Mouse (Mus musculus): Measurements from ENCODE around the gene Syap1. TPM values are rescaled to one million over a fixed set of nuclear protein-coding genes. Genes with fewer than 3 reads are reported as not detected.

Syap1 gene
- polyA plus RNA-seq, 1 experiment from 2014 or later, result 23.7 TPM

- Histone ChIP-seq H3K9me3 (replicated peaks) (no peaks in the 10 kb centered on the region), H3K4me3 (peak overlapping the region; percentile 55), H3K27me3 (no peaks in the 10 kb centered on the region), H3K36me3 (ENCODE audit: poor library complexity, severe bottlenecking) (no peaks in the 10 kb centered on the region), H3K4me1 (peaks cover 4% of the 10 kb centered on the region; the same call in 1 of the 2 replicates), H3K9ac (peak overlapping the region; percentile 70), H3K4me2 (peak overlapping the region; percentile 74), H3K27ac (no peak overlapping the region)
- WGBS, result 15% methylated on average over 15 of the region's 20 CpGs
- ATAC-seq, result peak; percentile 54
Measured at GRCm38 (mm10) chrX:162828783-162829182, 59.5 kb downstream of the Syap1 start.

DNA sequence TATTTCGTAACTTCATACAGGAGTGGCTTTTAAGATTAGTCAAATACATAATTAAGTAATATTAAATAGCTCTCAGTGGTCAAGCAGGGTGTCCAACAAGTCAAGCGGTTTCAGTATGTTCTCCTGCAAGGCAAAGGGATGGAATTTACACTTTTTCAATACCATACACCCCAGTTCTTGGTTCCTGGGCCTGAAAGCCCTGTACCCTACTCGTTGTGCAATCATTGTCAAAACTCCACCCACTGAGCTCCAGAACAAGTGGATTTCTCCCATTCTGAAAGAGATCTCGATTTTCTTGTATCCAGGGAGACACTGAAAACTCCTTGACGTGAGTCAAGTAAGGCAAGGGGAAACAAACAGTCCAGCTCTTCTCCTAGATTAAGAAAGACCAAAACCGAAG, 60.2 kb downstream of the Syap1 start:
- peak overlapping the region; percentile 74 for H3K4me2 ChIP-seq
- no peak overlapping the region for H3K27ac ChIP-seq
- no peaks in the 10 kb centered on the region for H3K27me3 ChIP-seq
- WGBS, result 40% methylated on average over 6 of the region's 6 CpGs
- no peaks in the 10 kb centered on the region for H3K36me3 ChIP-seq (ENCODE audit: poor library complexity, severe bottlenecking)
- ATAC-seq, result no peak
- peaks cover 4% of the 10 kb centered on the region; the same call in 1 of the 2 replicates for H3K4me1 ChIP-seq
- H3K9ac ChIP-seq, result peak overlapping the region; percentile 70; the same call in 1 of the 2 replicates
- no peaks in the 10 kb centered on the region for H3K9me3 ChIP-seq (replicated peaks)
- peak overlapping the region; percentile 55 for H3K4me3 ChIP-seq

MicroRNAs encoded within 50 kb of the gene (microRNA counts, 519-probe panel; counts per million panel counts)
- 177 counts per million, percentile 53 among the panel's probes with 10 or more counts for microRNA mmu-miR-3473

Small RNA genes lying within 50 kb of the gene (microRNA-seq; reads per million reads assigned to microRNA genes)
- gene Mir3473a, result not detected

Other genes starting within 250 kb of the Syap1 start
- gene Reps2, start 244.8 kb downstream of the Syap1 start, polyA plus RNA-seq (2015; fragmentation: Nextera tagmentation; extraction: Ambion mirVana), result 1.4 and 1.9 TPM in 2 replicates
- gene Rbbp7, start 128.0 kb downstream of the Syap1 start, polyA plus RNA-seq (2015; fragmentation: Nextera tagmentation; extraction: Ambion mirVana), result 266 and 278 TPM in 2 replicates
- gene Txlng, start 59.0 kb downstream of the Syap1 start, polyA plus RNA-seq (2015; fragmentation: Nextera tagmentation; extraction: Ambion mirVana), result 14.9 and 15.8 TPM in 2 replicates
- gene Ctps2, start 12.8 kb upstream of the Syap1 start, polyA plus RNA-seq (2015; fragmentation: Nextera tagmentation; extraction: Ambion mirVana), result 90.7 and 96.0 TPM in 2 replicates
- not detected in 2 replicates for gene S100g, start 76.2 kb upstream of the Syap1 start, polyA plus RNA-seq (2015; fragmentation: Nextera tagmentation; extraction: Ambion mirVana)

All from forebrain, embryonic 13.5 days (tissue).